Mouse (Mus musculus) heart, embryonic 12.5 days (tissue): ENCODE results near the gene Mpzl1. TPM values are rescaled to one million over a fixed set of nuclear protein-coding genes. Genes with fewer than 3 reads are reported as not detected.

Source experiments
- ATAC-seq: fragments of 200-750 bp; cut with Nextera tagmentation; 2 replicates; pipeline ENCODE4 v1.8.0; 2017; ENCODE audit warnings: moderate TSS enrichment, moderate library complexity; ENCODE audit not compliant: insufficient number of reproducible peaks, low FRiP score
- H3K27ac ChIP-seq: fragments of 300-500 bp; sonication (generic); 2 replicates; pipeline ENCODE4 v1.5.1; 2016; ENCODE audit warnings: mild to moderate bottlenecking, moderate library complexity; ENCODE audit not compliant: poor library complexity, severe bottlenecking
- H3K27me3 ChIP-seq: fragments of 300-500 bp; sonication (generic); replicated peaks from 2 replicates; pipeline ENCODE4 v1.6.1; 2016; ENCODE audit warnings: mild to moderate bottlenecking, moderate library complexity
- H3K36me3 ChIP-seq: fragments of 300-500 bp; sonication (generic); 2 replicates; pipeline ENCODE4 v1.6.1; 2016; ENCODE audit warnings: mild to moderate bottlenecking, moderate library complexity
- H3K4me1 ChIP-seq: fragments of 300-500 bp; sonication (generic); replicated peaks from 2 replicates; pipeline ENCODE4 v1.6.1; 2016; ENCODE audit warnings: mild to moderate bottlenecking
- H3K4me2 ChIP-seq: fragments of 300-500 bp; sonication (generic); 2 replicates; pipeline ENCODE4 v1.6.1; 2016; ENCODE audit warnings: mild to moderate bottlenecking, moderate library complexity
- H3K4me3 ChIP-seq: fragments of 300-500 bp; sonication (generic); 2 replicates; pipeline ENCODE4 v1.5.1; 2016; ENCODE audit warnings: mild to moderate bottlenecking
- H3K9ac ChIP-seq: fragments of 300-500 bp; sonication (generic); 2 replicates; pipeline ENCODE4 v1.6.1; 2016; ENCODE audit warnings: mild to moderate bottlenecking, moderate library complexity
- H3K9me3 ChIP-seq: fragments of 300-500 bp; sonication (generic); replicated peaks from 2 replicates; pipeline ENCODE4 v1.6.1; 2016; ENCODE audit warnings: mild to moderate bottlenecking, moderate library complexity
- WGBS: fragments of 180-500 bp; shearing (Covaris S2); methylation state at CpG from one replicate; pipeline ENCODE4 v1.1.7; 2016; 5-methylcytosine and 5-hydroxymethylcytosine counted together
- polyA plus RNA-seq: library from polyadenylated mRNA; unstranded; fragments of >200 nt; fragmentation: Nextera tagmentation; extraction: Ambion mirVana; gene quantifications from 2 replicates; pipeline ENCODE4 v1.2.1, GENCODE M21; 2016

The Mpzl1 gene
- polyA plus RNA-seq, 1 experiment from 2014 or later = 126 TPM

DNA sequence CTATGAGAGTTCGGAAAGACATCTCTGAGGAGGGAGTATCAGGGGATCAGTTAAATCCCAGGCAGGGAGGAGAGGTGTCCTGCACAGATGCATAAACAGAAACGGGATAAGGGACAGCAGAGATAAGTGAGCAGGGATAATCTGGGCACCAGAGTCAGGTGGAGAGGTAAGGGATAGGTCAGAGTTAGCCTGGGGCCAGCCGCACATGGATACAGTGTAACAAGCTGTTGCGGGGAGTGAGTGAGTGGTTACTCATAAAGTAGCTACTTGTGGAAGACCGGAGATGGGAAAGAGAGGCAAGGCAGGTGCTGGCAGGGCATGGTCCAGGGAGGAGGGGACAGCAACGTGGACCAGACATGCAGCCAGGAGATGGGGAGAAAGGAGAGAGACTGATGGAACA is 35.7 kb upstream of the Mpzl1 start:
- Histone ChIP-seq H3K9ac (peak overlapping the region; percentile 15; the same call in 1 of the 2 replicates), H3K9me3 (no peaks in the 10 kb centered on the region), H3K36me3 (peaks cover 35% of the 10 kb centered on the region), H3K4me3 (no peak overlapping the region), H3K4me1 (peaks cover 91% of the 10 kb centered on the region), H3K27ac (peak overlapping the region; percentile 90), H3K4me2 (no peak overlapping the region), H3K27me3 (no peaks in the 10 kb centered on the region)
- ATAC-seq = no peak
- WGBS = 40% methylated on average over 6 of the region's 6 CpGs

DNA sequence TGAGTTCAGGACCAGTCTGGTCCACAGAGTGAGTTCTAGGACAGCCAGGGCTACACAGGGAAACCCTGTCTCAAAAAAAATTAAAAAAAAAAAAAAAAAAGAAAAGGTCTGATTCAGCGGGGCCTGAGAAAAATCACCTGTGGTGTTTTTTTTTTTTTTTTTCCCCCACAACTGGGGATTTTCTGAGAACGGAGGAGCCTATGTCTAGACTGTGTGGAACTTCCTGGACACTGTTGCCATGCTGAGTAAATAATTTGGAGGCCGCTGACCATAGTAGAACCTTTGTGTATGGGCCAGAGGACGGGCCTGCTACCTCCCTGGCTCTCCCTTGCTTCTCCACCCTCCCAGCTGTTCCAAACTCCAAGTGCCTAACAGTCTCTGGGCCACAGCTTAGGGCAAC is 34.6 kb upstream of the Mpzl1 start:
- Histone ChIP-seq H3K27ac (peak overlapping the region; percentile 90), H3K27me3 (no peaks in the 10 kb centered on the region), H3K4me1 (peaks cover 88% of the 10 kb centered on the region), H3K36me3 (peaks cover 43% of the 10 kb centered on the region), H3K4me2 (no peak overlapping the region), H3K4me3 (no peak overlapping the region), H3K9ac (no peak overlapping the region; the same call in 1 of the 2 replicates), H3K9me3 (no peaks in the 10 kb centered on the region)
- ATAC-seq = no peak
- WGBS = 52% methylated on average over 4 of the region's 4 CpGs

GRCm38 (mm10) chr1:165667380-165667779 is 33.0 kb upstream of the Mpzl1 start:
- H3K4me3 ChIP-seq = no peak overlapping the region
- H3K27ac ChIP-seq = peak overlapping the region; percentile 90
- H3K4me1 ChIP-seq = peaks cover 94% of the 10 kb centered on the region
- ATAC-seq = no peak; the same call in 1 of the 2 replicates
- H3K27me3 ChIP-seq = no peaks in the 10 kb centered on the region
- H3K9me3 ChIP-seq = no peaks in the 10 kb centered on the region
- peaks cover 54% of the 10 kb centered on the region for H3K36me3 ChIP-seq
- no peak overlapping the region for H3K9ac ChIP-seq
- WGBS = 25% methylated on average over 13 of the region's 13 CpGs
- peak overlapping the region; percentile 34 for H3K4me2 ChIP-seq

GRCm38 (mm10) chr1:165666944-165667343 is 32.6 kb upstream of the Mpzl1 start:
- WGBS = 79% methylated on average over 6 of the region's 6 CpGs
- H3K9ac ChIP-seq = peak overlapping the region; percentile 25; the same call in 1 of the 2 replicates

GRCm38 (mm10) chr1:165665758-165666157 is 31.4 kb upstream of the Mpzl1 start:
- Histone ChIP-seq H3K4me3 (no peak overlapping the region), H3K27ac (peak overlapping the region; percentile 90; the same call in 1 of the 2 replicates), H3K4me2 (no peak overlapping the region), H3K9me3 (no peaks in the 10 kb centered on the region), H3K27me3 (no peaks in the 10 kb centered on the region), H3K4me1 (peaks cover 86% of the 10 kb centered on the region), H3K36me3 (peaks cover 57% of the 10 kb centered on the region), H3K9ac (no peak overlapping the region)
- WGBS = 73% methylated on average over 5 of the region's 5 CpGs
- ATAC-seq = no peak

More at GRCm38 (mm10) chr1:165666944-165667343, 32.6 kb upstream of the Mpzl1 start:
- Histone ChIP-seq H3K9me3 (no peaks in the 10 kb centered on the region), H3K27ac (peak overlapping the region; percentile 90), H3K36me3 (peaks cover 55% of the 10 kb centered on the region), H3K4me2 (peak overlapping the region; percentile 24; the same call in 1 of the 2 replicates), H3K4me3 (no peak overlapping the region), H3K27me3 (no peaks in the 10 kb centered on the region), H3K4me1 (peaks cover 94% of the 10 kb centered on the region)
- ATAC-seq = no peak

DNA sequence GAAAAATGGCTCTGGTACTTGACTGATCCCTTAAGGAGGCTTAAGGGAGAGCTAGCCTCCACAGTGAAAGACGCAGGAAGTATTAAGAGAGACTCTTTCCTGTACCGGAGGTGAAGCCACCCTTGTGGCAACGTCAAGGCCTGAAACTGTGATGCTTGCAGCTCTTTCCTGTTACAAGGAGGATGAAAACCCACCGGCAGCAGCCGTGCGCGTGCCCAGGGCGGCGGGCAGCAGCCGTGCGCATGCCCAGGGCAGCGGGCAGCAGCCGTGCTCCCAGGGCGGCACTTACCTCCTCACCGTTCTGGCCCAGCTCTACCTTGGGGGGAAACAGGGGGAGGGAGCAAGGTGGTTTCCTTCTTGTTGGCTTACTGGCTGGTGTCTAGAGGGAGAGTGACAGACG is 28.9 kb upstream of the Mpzl1 start:
- Histone ChIP-seq H3K36me3 (peaks cover 73% of the 10 kb centered on the region), H3K27me3 (no peaks in the 10 kb centered on the region), H3K9ac (peak overlapping the region; percentile 31; the same call in 1 of the 2 replicates), H3K4me3 (no peak overlapping the region), H3K9me3 (no peaks in the 10 kb centered on the region), H3K27ac (peak overlapping the region; percentile 94), H3K4me2 (no peak overlapping the region), H3K4me1 (peaks cover 63% of the 10 kb centered on the region)
- 70% methylated on average over 16 of the region's 16 CpGs for WGBS
- 0 out of 2 replicates have a peak, but pooled peaks have one; percentile 38 for ATAC-seq

- WGBS = 51% methylated on average over 15 of the region's 15 CpGs
- Histone ChIP-seq H3K9ac (peak overlapping the region; percentile 31; the same call in 1 of the 2 replicates), H3K4me3 (no peak overlapping the region), H3K27ac (peak overlapping the region; percentile 94), H3K9me3 (no peaks in the 10 kb centered on the region), H3K4me2 (no peak overlapping the region), H3K4me1 (peaks cover 56% of the 10 kb centered on the region), H3K36me3 (peaks cover 80% of the 10 kb centered on the region), H3K27me3 (no peaks in the 10 kb centered on the region)
- ATAC-seq = no peak
These were observed 28.3 kb upstream of the Mpzl1 start for GRCm38 (mm10) chr1:165662426-165663192.

DNA sequence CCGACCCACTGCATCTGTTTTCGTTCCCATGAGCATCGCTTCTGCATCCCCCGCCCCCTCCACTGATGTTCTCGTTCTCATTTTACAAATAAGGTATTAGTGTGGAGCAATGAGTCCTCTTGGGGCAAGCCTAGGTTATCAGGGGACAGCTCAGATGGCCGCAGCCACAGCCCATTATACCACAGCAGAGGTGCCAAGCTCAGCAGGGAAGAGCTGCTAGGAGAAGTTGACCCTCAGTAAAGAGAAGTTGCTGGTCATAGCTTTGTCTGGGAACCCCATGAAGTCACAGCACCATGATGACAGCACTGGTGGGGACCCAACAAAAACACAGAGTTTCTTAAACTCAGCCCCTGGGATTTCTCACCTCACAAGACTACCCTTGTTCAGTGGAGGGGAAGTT is 27.4 kb upstream of the Mpzl1 start:
- peaks cover 47% of the 10 kb centered on the region for H3K4me1 ChIP-seq
- WGBS = 73% methylated on average over 6 of the region's 6 CpGs
- H3K36me3 ChIP-seq = peaks cover 83% of the 10 kb centered on the region

GRCm38 (mm10) chr1:165661191-165661590 is 26.9 kb upstream of the Mpzl1 start:
- ATAC-seq = no peak
- no peaks in the 10 kb centered on the region for H3K27me3 ChIP-seq
- WGBS = 61% methylated on average over 3 of the region's 3 CpGs
- H3K4me1 ChIP-seq = peaks cover 42% of the 10 kb centered on the region
- H3K36me3 ChIP-seq = peaks cover 88% of the 10 kb centered on the region
- no peak overlapping the region for H3K4me2 ChIP-seq
- no peak overlapping the region for H3K4me3 ChIP-seq
- no peak overlapping the region for H3K27ac ChIP-seq
- H3K9ac ChIP-seq = no peak overlapping the region
- H3K9me3 ChIP-seq = no peaks in the 10 kb centered on the region

More for the DNA sequence above, 27.4 kb upstream of the Mpzl1 start:
- H3K4me3 ChIP-seq = no peak overlapping the region
- no peak overlapping the region for H3K9ac ChIP-seq
- H3K27ac ChIP-seq = 0 out of 2 replicates have a peak overlapping the region, but pooled peaks have one; percentile 19
- no peak for ATAC-seq
- H3K27me3 ChIP-seq = no peaks in the 10 kb centered on the region
- H3K9me3 ChIP-seq = no peaks in the 10 kb centered on the region
- no peak overlapping the region for H3K4me2 ChIP-seq

- H3K27me3 ChIP-seq = no peaks in the 10 kb centered on the region
- WGBS = 40% methylated on average over 4 of the region's 4 CpGs
- no peak for ATAC-seq
These were observed 26.4 kb upstream of the Mpzl1 start for GRCm38 (mm10) chr1:165660774-165661173.

GRCm38 (mm10) chr1:165658602-165659001 is 24.3 kb upstream of the Mpzl1 start:
- no peak overlapping the region for H3K9ac ChIP-seq
- no peak overlapping the region for H3K4me2 ChIP-seq
- peaks cover 36% of the 10 kb centered on the region for H3K4me1 ChIP-seq
- no peak overlapping the region for H3K27ac ChIP-seq
- WGBS = 51% methylated on average over 5 of the region's 5 CpGs
- no peak for ATAC-seq
- H3K27me3 ChIP-seq = no peaks in the 10 kb centered on the region
- peaks cover 89% of the 10 kb centered on the region for H3K36me3 ChIP-seq
- H3K9me3 ChIP-seq = no peaks in the 10 kb centered on the region
- H3K4me3 ChIP-seq = no peak overlapping the region

More at GRCm38 (mm10) chr1:165660774-165661173, 26.4 kb upstream of the Mpzl1 start:
- Histone ChIP-seq H3K36me3 (peaks cover 88% of the 10 kb centered on the region), H3K4me3 (no peak overlapping the region), H3K4me1 (peaks cover 39% of the 10 kb centered on the region), H3K4me2 (no peak overlapping the region), H3K9me3 (no peaks in the 10 kb centered on the region), H3K9ac (no peak overlapping the region), H3K27ac (no peak overlapping the region)
